In genomic region chr15:103115256-103115655, GRCm38 (mm10) we compare ENCODE assay signal across 8 mouse cellular contexts. TPM values are rescaled to one million over a fixed set of nuclear protein-coding genes. Genes with fewer than 3 reads are reported as not detected.
A peak's percentile ranks its signal among the peaks of the same experiment; 100 is the strongest.
DNase-seq lines count a peak whose midpoint lies in the region; ATAC-seq lines count a peak whose summit lies in the region.
"Had no signal": no experiment of that assay in that cellular context is flagged by ENCODE, and none has a peak within 500 bp of the region (broad histone marks: within the 10 kb centered on the region; RNA-seq: fewer than 3 reads in every experiment).

No protein-coding gene starts in this region.

- no peak overlapping the region for H3K4me3 ChIP-seq in kidney, embryonic 16.5 days (ENCODE audit: low read length)
- no peak overlapping the region for H3K4me3 ChIP-seq in embryonic facial prominence, embryonic 11.5 days (ENCODE audit: low read depth, low read length)
- H3K4me3 ChIP-seq in hindbrain, embryonic 12.5 days: no peak overlapping the region
- H3K4me3 ChIP-seq in neural tube, embryonic 11.5 days (ENCODE audit: low read depth, low read length): no peak overlapping the region

- H3K9ac ChIP-seq in kidney, embryonic 16.5 days (replicated peaks; ENCODE audit: low read length): no peak overlapping the region; the same call in 1 of the 2 replicates
- no peak overlapping the region; the same call in 1 of the 2 replicates for H3K9ac ChIP-seq in embryonic facial prominence, embryonic 11.5 days (replicated peaks; ENCODE audit: low read length)
- H3K9ac ChIP-seq in hindbrain, embryonic 12.5 days: no peak overlapping the region
- peak overlapping the region; percentile 0 for H3K9ac ChIP-seq in neural tube, embryonic 11.5 days (ENCODE audit: low read length)

- peaks cover 12% of the 10 kb centered on the region; the same call in 1 of the 2 replicates for H3K27me3 ChIP-seq in kidney, embryonic 16.5 days (ENCODE audit: insufficient read depth, low read length)
- peaks cover 12% of the 10 kb centered on the region for H3K27me3 ChIP-seq in embryonic facial prominence, embryonic 11.5 days (ENCODE audit: control insufficient read depth, insufficient read depth, low read length)
- peaks cover 55% of the 10 kb centered on the region for H3K27me3 ChIP-seq in hindbrain, embryonic 12.5 days
- H3K27me3 ChIP-seq in neural tube, embryonic 11.5 days (ENCODE audit: control insufficient read depth, insufficient read depth, low read length): no peaks in the 10 kb centered on the region

- H3K9me3 ChIP-seq in kidney, embryonic 16.5 days (ENCODE audit: low read length): no peaks in the 10 kb centered on the region
- no peaks in the 10 kb centered on the region for H3K9me3 ChIP-seq in embryonic facial prominence, embryonic 11.5 days (replicated peaks; ENCODE audit: control insufficient read depth, low read length)
- no peaks in the 10 kb centered on the region for H3K9me3 ChIP-seq in hindbrain, embryonic 12.5 days (replicated peaks)
- no peaks in the 10 kb centered on the region for H3K9me3 ChIP-seq in neural tube, embryonic 11.5 days (ENCODE audit: control insufficient read depth, low read length)

- peak; percentile 78 for ATAC-seq in kidney, embryonic 16.5 days (ENCODE audit: low FRiP score, low TSS enrichment)
- peak; percentile 83 for ATAC-seq in embryonic facial prominence, embryonic 11.5 days (replicated peaks; ENCODE audit: insufficient number of reproducible peaks, low FRiP score, low TSS enrichment, low read depth)
- peak; percentile 71 for ATAC-seq in hindbrain, embryonic 12.5 days (ENCODE audit: low FRiP score)
- peak; percentile 54 for ATAC-seq in neural tube, embryonic 11.5 days (ENCODE audit: insufficient read depth, low FRiP score, low TSS enrichment)

- H3K4me2 ChIP-seq in kidney, embryonic 16.5 days (replicated peaks; ENCODE audit: low read depth, low read length): peak overlapping the region; percentile 27; the same call in 1 of the 2 replicates
- peak overlapping the region; percentile 27; the same call in 1 of the 2 replicates for H3K4me2 ChIP-seq in embryonic facial prominence, embryonic 11.5 days (ENCODE audit: low read depth, low read length)
- no peak overlapping the region for H3K4me2 ChIP-seq in hindbrain, embryonic 12.5 days (replicated peaks)
- 0 out of 2 replicates have a peak overlapping the region, but pooled peaks have one; percentile 3 for H3K4me2 ChIP-seq in neural tube, embryonic 11.5 days (ENCODE audit: low read depth)

- 5% methylated on average over 9 of the region's 9 CpGs for WGBS in kidney, embryonic 16.5 days
- under 1% methylated on average over 9 of the region's 9 CpGs for WGBS in embryonic facial prominence, embryonic 11.5 days
- WGBS in hindbrain, embryonic 12.5 days: 4% methylated on average over 9 of the region's 9 CpGs
- 3% methylated on average over 9 of the region's 9 CpGs for WGBS in neural tube, embryonic 11.5 days

- H3K4me1 ChIP-seq in kidney, embryonic 16.5 days (ENCODE audit: insufficient read depth, low read length): peaks cover 33% of the 10 kb centered on the region
- peaks cover 5% of the 10 kb centered on the region for H3K4me1 ChIP-seq in embryonic facial prominence, embryonic 11.5 days (ENCODE audit: control insufficient read depth, insufficient read depth, low read length)
- H3K4me1 ChIP-seq in hindbrain, embryonic 12.5 days: peaks cover 16% of the 10 kb centered on the region
- H3K4me1 ChIP-seq in neural tube, embryonic 11.5 days (ENCODE audit: control insufficient read depth, insufficient read depth, low read length): peaks cover 33% of the 10 kb centered on the region

- DNase-seq in kidney, adult 11 months: no peak
- DNase-seq in embryonic facial prominence, embryonic 11.5 days (ENCODE audit: low spot score): peak; percentile 61
- DNase-seq in neural tube, embryonic 11.5 days (ENCODE audit: low spot score): peak; percentile 67
- no peak for DNase-seq in adrenal gland, postnatal 10 days
- no peak for DNase-seq in spleen, postnatal 4 days (ENCODE audit: low spot score in 2 of 2)
- DNase-seq: cerebellum, adult 11-12 months had no signal

- H3K36me3 ChIP-seq in kidney, embryonic 16.5 days (ENCODE audit: insufficient read depth, low read length): no peaks in the 10 kb centered on the region
- no peaks in the 10 kb centered on the region for H3K36me3 ChIP-seq in embryonic facial prominence, embryonic 11.5 days (replicated peaks; ENCODE audit: control insufficient read depth, insufficient read depth, low read depth, low read length)
- no peaks in the 10 kb centered on the region for H3K36me3 ChIP-seq in hindbrain, embryonic 12.5 days
- H3K36me3 ChIP-seq in neural tube, embryonic 11.5 days (ENCODE audit: control insufficient read depth, insufficient read depth, low read length): no peaks in the 10 kb centered on the region; the same call in 1 of the 2 replicates

- H3K27ac ChIP-seq in kidney, embryonic 16.5 days (ENCODE audit: low read length): peak overlapping the region; percentile 51
- H3K27ac ChIP-seq in embryonic facial prominence, embryonic 11.5 days (replicated peaks; ENCODE audit: low read depth, low read length): peak overlapping the region; percentile 20; the same call in 1 of the 2 replicates
- no peak overlapping the region for H3K27ac ChIP-seq in hindbrain, embryonic 12.5 days
- H3K27ac ChIP-seq in neural tube, embryonic 11.5 days (ENCODE audit: low read depth, low read length): peak overlapping the region; percentile 49; the same call in 1 of the 2 replicates

RNA-seq across cellular contexts. Expression of gene Smug1, which starts 51.6 kb away (rescaled TPM):
- 19.8 and 20.5 TPM in 2 replicates for polyA plus RNA-seq in kidney, embryonic 16.5 days (2015; fragmentation: Nextera tagmentation; extraction: Ambion mirVana)
- polyA plus RNA-seq in embryonic facial prominence, embryonic 11.5 days (2014; fragmentation: Nextera tagmentation; extraction: Ambion mirVana): 17.8 and 20.5 TPM in 2 replicates
- polyA plus RNA-seq in hindbrain, embryonic 12.5 days (2016; fragmentation: Nextera tagmentation; extraction: Ambion mirVana): 31.3 and 34.4 TPM in 2 replicates
- 55.9 and 65.4 TPM in 2 replicates for polyA plus RNA-seq in neural tube, embryonic 11.5 days (2014; fragmentation: Nextera tagmentation; extraction: Ambion mirVana)
- 10 to 100 TPM; 14.0 to 19.9 TPM for total RNA-seq in adrenal gland, postnatal 10 days (2021)

Comparison
In these comparisons a context has a peak if more than half of its experiments do, and no peak if none do; other contexts are left out.
1. DNase-seq: peak in embryonic facial prominence, embryonic 11.5 days (single experiment) and neural tube, embryonic 11.5 days (single experiment); none in kidney, adult 11 months (single experiment), adrenal gland, postnatal 10 days (single experiment) and spleen, postnatal 4 days (0 of 2).
2. Peak in every context shown above with its lines, with median percentiles within 50 percentile points of each other: ATAC-seq.